Mouse (Mus musculus) ES-E14 (cell line): ENCODE results near the gene Zfyve21. TPM values are rescaled to one million over a fixed set of nuclear protein-coding genes. Genes with fewer than 3 reads are reported as not detected.

Experiments
- DNase-seq: peaks from one replicate; pipeline ENCODE4 v3.0.0-alpha.2; 2013; ENCODE audit warnings: low read depth, low spot score
- H3K27ac ChIP-seq: 2 replicates; pipeline ENCODE4 v1.5.1; 2012; ENCODE audit warnings: low read depth, mild to moderate bottlenecking, low read length, moderate library complexity, mixed read lengths; ENCODE audit not compliant: poor library complexity, insufficient read depth, severe bottlenecking
- H3K36me3 ChIP-seq: 2 replicates; pipeline ENCODE4 v1.6.1; 2012; ENCODE audit warnings: mild to moderate bottlenecking, low read length, moderate library complexity, mixed read lengths; ENCODE audit not compliant: control insufficient read depth, poor library complexity, insufficient read depth, severe bottlenecking
- H3K4me1 ChIP-seq, 2 experiments: fragments of 150-350 bp in 1 of 2; sonication (generic) in 1 of 2; 2 replicates each; pipeline ENCODE4 v1.6.1; 2012; ENCODE audit warnings: low read length in 2 of 2, mild to moderate bottlenecking in 1 of 2, mixed read lengths in 1 of 2; ENCODE audit not compliant: control insufficient read depth in 2 of 2, insufficient read depth in 2 of 2, poor library complexity in 1 of 2
- H3K4me3 ChIP-seq, 2 experiments: fragments of 150-350 bp in 1 of 2; sonication (generic) in 1 of 2; 2 replicates each; pipeline ENCODE4 v1.5.1; 2012; ENCODE audit warnings: low read length in 2 of 2, low read depth in 1 of 2, mild to moderate bottlenecking in 1 of 2, mixed read lengths in 1 of 2; ENCODE audit not compliant: insufficient read depth in 1 of 2, poor library complexity in 1 of 2, severe bottlenecking in 1 of 2
- H3K9ac ChIP-seq: 2 replicates; pipeline ENCODE4 v1.6.1; 2012; ENCODE audit warnings: low read depth, mild to moderate bottlenecking, low read length, mixed read lengths; ENCODE audit not compliant: poor library complexity, insufficient read depth, severe bottlenecking
- H3K9me3 ChIP-seq: fragments of 150-350 bp; sonication (generic); 2 replicates; pipeline ENCODE4 v1.6.1; 2012; ENCODE audit warnings: low read depth, mild to moderate bottlenecking, low read length; ENCODE audit not compliant: control insufficient read depth, insufficient read depth
- CHD2 ChIP-seq: IDR thresholded peaks from 2 replicates; pipeline ENCODE4 v1.6.1; 2014; ENCODE audit warnings: mild to moderate bottlenecking, low read depth, low read length, inconsistent platforms
- HCFC1 ChIP-seq: IDR thresholded peaks from 2 replicates; pipeline ENCODE4 v1.6.1; 2012; ENCODE audit warnings: low read length, inconsistent platforms, borderline replicate concordance; ENCODE audit not compliant: insufficient read depth
- MAFK ChIP-seq: IDR thresholded peaks from 2 replicates; pipeline ENCODE4 v1.6.1; 2014; ENCODE audit warnings: mild to moderate bottlenecking, low read depth, low read length, inconsistent platforms; ENCODE audit not compliant: insufficient read depth
- ZC3H11A ChIP-seq: IDR thresholded peaks from 2 replicates; pipeline ENCODE4 v1.6.1; 2012; ENCODE audit warnings: low read depth, mild to moderate bottlenecking, inconsistent platforms, low read length, borderline replicate concordance
- ZNF384 ChIP-seq: IDR thresholded peaks from 2 replicates; pipeline ENCODE4 v1.6.1; 2012; ENCODE audit warnings: low read depth, low read length, inconsistent platforms
- in situ Hi-C, 2 experiments: fragments of 600-800 bp; cut with MboI; formaldehyde crosslinking; loops; one replicate each; pipeline ENCODE4 v1.15.1; 2025; ENCODE audit warnings: low sequenced_read_pairs in 2 of 2, inconsistent platforms in 1 of 2; ENCODE audit not compliant: unreplicated experiment in 2 of 2
- total RNA-seq: library from RNA; depleted of rRNA; stranded (reverse); fragments of 300-350 nt; gene quantifications from 2 replicates; pipeline ENCODE4 v1.2.3, GENCODE M21; 2012

Zfyve21 gene
- total RNA-seq, 1 experiment, result 27.0 TPM

- TF ChIP-seq ZNF384 (no peak), MAFK (no peak), CHD2 (no peak), HCFC1 (no peak), ZC3H11A (no peak)
- Histone ChIP-seq H3K9me3 (no peaks in the 10 kb centered on the region), H3K36me3 (no peaks in the 10 kb centered on the region), H3K4me1 (no peaks in the 10 kb centered on the region), H3K4me3 (no peak overlapping the region), H3K27ac (no peak overlapping the region), H3K9ac (no peak overlapping the region)
- DNase-seq, result no peak
- in situ Hi-C loops, result no loop called here
Observed at GRCm38 (mm10) chr12:111855448-111855847, 41.5 kb downstream of the Zfyve21 start.

GRCm38 (mm10) chr12:111864206-111864824 lies 50.3 kb downstream of the Zfyve21 start:
- Histone ChIP-seq H3K27ac (no peak overlapping the region), H3K36me3 (no peaks in the 10 kb centered on the region), H3K9me3 (no peaks in the 10 kb centered on the region), H3K4me3 (no peak overlapping the region), H3K4me1 (no peaks in the 10 kb centered on the region), H3K9ac (no peak overlapping the region)
- DNase-seq, result no peak
- TF ChIP-seq CHD2 (no peak), ZNF384 (no peak)
- in situ Hi-C loops, result no loop called here

- no peak for DNase-seq
- no peak overlapping the region for H3K9ac ChIP-seq
- in situ Hi-C loops, result no loop called here
- H3K9me3 ChIP-seq, result no peaks in the 10 kb centered on the region
- H3K36me3 ChIP-seq, result no peaks in the 10 kb centered on the region
- H3K4me3 ChIP-seq, result no peak overlapping the region
- H3K27ac ChIP-seq, result no peak overlapping the region
- no peaks in the 10 kb centered on the region for H3K4me1 ChIP-seq
- TF ChIP-seq ZC3H11A (no peak), ZNF384 (no peak), CHD2 (no peak), MAFK (no peak), HCFC1 (no peak)
Observed at GRCm38 (mm10) chr12:111869806-111870205, 55.8 kb downstream of the Zfyve21 start.

GRCm38 (mm10) chr12:111870811-111871210 lies 56.8 kb downstream of the Zfyve21 start:
- in situ Hi-C loops, result no loop called here
- Histone ChIP-seq H3K36me3 (no peaks in the 10 kb centered on the region), H3K27ac (no peak overlapping the region), H3K4me3 (no peak overlapping the region), H3K9me3 (no peaks in the 10 kb centered on the region), H3K9ac (no peak overlapping the region), H3K4me1 (no peaks in the 10 kb centered on the region)
- TF ChIP-seq MAFK, result no peak
- TF ChIP-seq CHD2, result no peak
- TF ChIP-seq ZC3H11A, result no peak
- TF ChIP-seq HCFC1, result no peak
- TF ChIP-seq ZNF384, result no peak
- DNase-seq, result no peak

GRCm38 (mm10) chr12:111872079-111872478 lies 58.1 kb downstream of the Zfyve21 start:
- DNase-seq, result no peak
- Histone ChIP-seq H3K36me3 (no peaks in the 10 kb centered on the region), H3K4me3 (no peak overlapping the region), H3K9ac (no peak overlapping the region), H3K9me3 (no peaks in the 10 kb centered on the region), H3K27ac (no peak overlapping the region), H3K4me1 (no peaks in the 10 kb centered on the region)
- TF ChIP-seq MAFK (no peak), ZNF384 (no peak), HCFC1 (no peak), CHD2 (no peak), ZC3H11A (no peak)
- in situ Hi-C loops, result no loop called here
